Mouse (Mus musculus) heart, postnatal 14 days (tissue): ENCODE measurements at regions not wholly inside any gene's neighbourhood (a gene's known extent, or its start where the extent isn't known, plus 50 kb on each side); places are given as distances from the start of the nearest gene placed in this dataset.

Experiments used
- DNase-seq, 2 experiments: peaks; one replicate each; pipeline ENCODE4 v3.0.0; 2021 to 2022
- intact Hi-C: fragments of 180-260 bp; cut with DNase I; formaldehyde crosslinking; loops from one replicate; pipeline ENCODE4 v1.15.1; 2025

DNA sequence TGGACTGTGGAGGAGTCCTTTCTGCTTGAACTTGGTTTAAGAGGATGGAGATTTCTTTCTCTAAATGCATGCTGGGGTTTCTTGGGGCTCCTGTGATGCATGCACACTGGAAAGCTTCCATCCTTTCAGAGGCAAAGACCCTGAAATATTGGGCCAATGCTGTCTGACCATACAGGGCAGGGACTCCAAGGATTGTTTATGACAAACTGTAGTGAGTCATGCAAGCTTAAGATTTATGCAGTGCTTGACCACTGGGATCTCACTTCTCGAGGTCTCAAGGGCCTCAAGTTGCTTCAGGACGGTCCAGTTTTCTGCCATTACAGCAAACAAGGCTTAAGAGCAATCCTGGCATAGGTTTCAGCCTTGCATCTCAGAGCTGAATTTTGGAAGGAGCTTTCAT lies 229.7 kb upstream of the Plpp4 start:
- intact Hi-C loops = no loop called here
- DNase-seq = no peak

DNA sequence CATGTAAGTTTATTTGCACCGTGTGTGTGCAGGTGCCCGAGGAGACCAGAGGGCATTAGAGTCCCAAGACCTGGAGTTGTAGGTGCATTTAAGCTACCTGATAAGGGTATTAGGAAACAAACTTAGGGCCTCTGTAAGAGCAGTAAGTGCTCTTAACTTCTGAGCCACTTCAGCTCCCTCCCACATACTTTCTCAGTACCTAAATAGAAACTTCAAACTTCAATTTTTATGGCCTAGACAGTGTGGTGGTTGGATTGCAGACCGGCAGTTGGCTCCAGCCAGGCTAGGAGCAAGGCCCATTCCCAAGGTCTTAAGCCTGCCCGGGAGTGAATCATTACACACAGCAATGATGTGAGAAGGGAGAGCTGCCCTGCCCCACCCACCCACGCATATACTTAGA lies 208.8 kb upstream of the Plpp4 start:
- DNase-seq = no peak
- intact Hi-C loops = no loop called here

DNA sequence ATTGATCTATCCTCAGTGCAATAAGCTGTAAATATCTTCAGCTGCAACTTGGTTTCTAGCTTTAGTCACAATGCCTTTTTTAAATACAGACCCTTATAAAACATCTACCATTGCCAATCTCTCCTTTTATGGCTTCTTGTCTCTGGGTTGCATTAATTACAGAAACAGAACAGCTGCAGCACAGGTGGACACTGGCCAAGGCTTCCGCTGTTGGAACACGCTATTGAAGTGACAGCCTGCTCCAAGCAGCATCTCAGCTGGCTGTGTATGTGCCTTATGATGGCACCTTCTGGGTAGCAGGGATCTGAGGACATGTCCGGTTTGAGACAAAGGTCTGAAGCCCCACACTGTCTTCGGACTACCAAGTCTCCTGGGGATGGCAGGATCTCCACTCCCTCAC lies 207.1 kb upstream of the Plpp4 start:
- DNase-seq = peak in 1 of 2 experiments; percentile 15
- intact Hi-C loops = no loop called here

DNA sequence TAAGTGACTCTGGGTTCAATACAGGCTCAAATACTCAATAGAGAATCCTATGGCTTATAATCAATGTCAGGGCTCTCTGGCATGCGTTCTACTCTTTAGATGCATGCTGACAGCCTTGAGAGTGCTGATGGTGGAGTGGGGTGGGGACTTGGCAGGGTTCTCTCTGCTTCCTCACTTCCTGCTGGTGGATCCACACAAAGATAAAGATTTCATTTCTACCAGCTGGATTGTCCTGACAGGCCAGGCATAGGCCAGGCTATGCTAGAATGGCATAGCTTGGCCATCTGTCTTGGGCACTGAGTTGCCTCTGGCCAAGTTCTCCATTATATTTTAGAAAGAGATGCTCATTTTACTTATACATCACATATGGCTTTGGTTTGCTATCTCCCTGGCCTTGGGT lies 206.2 kb upstream of the Plpp4 start:
- intact Hi-C loops = no loop called here

DNA sequence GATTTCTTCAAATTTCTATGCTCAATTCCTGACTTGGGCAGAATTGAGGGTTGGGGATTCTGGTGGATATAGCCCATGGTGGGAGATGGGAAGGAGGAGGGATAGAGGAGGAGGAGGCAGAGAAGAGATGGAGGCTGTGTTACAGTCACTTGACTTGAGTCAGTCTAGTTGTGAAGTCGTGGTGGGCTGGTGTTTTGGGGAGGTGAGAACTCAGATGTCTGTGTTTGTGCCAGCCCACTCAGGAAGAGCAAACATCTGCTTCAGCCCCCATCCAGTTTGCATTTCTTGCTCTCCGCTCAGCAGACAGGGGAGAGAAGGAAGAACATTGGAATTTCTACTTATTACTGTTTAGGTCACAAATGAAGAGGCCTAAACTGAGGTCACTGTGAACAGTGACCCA lies 189.9 kb upstream of the Plpp4 start:
- no peak for DNase-seq

More for the DNA sequence above, 206.2 kb upstream of the Plpp4 start:
- no peak for DNase-seq

DNA sequence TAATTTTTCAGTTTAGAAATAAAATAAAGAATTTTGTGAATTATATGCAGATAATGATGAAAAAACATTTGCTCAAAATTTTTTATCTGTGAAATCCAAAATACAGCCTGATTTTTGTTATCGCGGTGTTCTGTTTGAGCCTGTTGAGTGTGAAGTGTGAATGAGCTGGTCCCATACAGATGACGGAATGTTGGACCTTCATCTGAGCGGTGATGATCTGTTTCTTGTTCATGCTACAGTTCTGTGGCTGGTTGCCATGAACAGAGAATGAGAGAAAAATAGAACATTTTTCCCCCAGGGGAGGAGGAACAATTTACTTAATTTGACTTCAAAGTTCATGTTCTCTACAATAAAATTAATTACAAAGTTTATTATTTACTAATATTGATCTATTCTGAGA lies 188.7 kb upstream of the Plpp4 start:
- intact Hi-C loops = no loop called here
- DNase-seq = no peak

More for the DNA sequence above, 189.9 kb upstream of the Plpp4 start:
- intact Hi-C loops = no loop called here

DNA sequence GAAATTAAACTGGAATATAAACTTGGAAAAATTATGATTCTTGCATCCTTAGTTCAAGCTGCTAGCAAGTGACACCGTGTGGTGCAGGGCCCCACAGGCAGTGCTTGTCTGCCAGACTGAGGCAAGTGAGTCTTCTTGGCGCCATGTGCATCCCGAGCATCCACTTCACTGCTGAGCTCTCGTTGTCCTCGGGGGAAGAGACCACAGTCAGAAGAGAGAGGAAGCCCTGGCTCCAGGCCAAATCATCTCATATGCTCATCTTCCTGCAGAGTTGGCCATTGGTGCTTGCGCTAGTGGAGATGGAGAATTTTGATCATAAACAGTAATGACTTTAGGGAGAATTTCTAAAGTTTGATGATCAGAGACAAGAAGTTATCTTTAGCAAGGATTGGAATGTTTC lies 177.0 kb upstream of the Plpp4 start:
- DNase-seq = no peak
- intact Hi-C loops = no loop called here

DNA sequence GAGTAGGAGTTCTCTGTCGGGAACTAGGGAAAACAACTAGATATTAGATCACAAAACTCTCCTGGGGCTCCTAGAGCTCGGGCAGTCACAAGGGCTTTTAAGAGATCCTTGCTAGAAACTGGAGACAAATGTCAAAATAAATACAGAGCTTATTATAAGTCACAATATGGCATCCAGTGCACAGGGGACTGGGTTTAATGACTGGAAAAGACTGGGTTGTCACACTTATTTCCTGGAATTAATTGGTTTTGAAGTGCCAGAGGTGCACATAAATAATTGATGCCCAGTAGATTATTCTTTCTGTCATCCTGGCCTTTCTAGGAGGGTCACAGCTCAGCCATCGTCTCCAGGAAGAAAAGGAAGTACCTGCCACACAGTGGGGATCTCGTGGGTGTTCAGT lies 165.4 kb upstream of the Plpp4 start:
- DNase-seq = no peak
- intact Hi-C loops = no loop called here

DNA sequence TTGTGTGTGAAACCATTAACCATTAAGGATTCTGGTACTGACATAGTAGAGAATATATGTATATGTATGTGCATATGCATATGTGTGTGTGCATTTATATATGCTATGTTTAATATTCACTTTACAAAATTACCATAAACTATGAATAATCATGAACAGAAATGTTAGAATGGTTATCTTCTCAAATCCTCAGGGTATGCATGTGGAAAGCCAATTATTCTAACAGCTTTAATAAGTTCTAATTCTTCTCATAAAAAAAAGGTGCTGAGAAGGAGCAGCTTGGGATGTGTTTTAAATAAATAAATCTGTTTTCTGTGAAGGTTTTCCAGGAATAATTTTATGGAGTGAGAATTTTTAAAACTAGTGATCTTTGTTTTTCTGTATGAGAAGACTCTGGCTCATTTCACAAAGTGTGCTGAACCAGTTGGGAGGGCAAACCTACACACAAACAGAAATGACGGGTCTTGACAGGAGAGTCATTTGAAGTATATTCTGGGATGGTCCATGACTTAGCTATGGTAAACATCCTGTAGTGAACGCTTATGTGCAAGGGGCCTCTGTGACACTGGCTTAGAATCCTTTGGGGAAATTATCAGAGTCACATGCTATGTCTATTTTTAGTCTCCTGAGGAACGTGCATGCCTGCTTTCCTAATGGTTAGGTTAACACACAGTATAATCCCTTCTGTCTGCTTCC lies 160.3 kb upstream of the Plpp4 start:
- intact Hi-C loops = no loop called here
- DNase-seq = no peak

DNA sequence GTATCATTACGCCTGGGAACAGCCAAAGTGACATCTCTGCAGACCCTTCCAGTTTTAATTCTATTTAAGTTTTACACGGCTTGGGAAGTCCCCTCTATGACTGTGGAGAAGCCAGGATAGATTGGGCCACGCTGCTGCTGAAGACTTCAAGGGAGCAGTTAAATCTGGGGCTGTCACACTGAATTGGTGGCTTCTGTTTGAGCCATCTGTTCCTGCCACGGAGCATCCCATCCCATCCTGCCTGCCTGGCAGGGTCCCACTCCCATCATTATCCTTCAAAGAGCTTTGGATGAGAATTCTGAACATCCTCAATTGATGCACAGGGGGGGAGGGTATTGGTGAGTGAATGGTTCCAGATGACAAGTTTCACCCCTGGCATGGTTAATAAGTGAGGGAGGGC lies 154.4 kb upstream of the Plpp4 start:
- no peak for DNase-seq
- intact Hi-C loops = no loop called here

DNA sequence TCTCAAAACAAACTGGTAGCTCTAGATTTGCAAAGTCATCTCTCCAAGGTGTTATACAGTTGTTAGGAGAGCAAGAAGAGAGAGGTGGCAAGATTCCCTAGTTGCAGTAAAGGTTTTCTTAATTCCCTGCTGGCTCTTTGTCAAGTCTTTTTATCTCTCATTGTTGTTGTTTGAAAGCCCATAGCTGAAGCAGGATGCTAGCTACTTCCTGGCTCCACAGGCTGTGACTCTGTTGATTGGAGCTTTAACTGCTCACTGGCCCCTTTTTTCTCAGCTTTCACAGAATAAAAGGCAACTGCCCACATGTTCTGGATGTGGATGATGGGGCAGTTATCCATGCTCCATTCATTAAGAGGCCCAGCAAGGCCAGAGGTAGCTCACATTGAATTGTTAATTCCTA lies 122.7 kb upstream of the Plpp4 start:
- intact Hi-C loops = no loop called here
- no peak for DNase-seq

DNA sequence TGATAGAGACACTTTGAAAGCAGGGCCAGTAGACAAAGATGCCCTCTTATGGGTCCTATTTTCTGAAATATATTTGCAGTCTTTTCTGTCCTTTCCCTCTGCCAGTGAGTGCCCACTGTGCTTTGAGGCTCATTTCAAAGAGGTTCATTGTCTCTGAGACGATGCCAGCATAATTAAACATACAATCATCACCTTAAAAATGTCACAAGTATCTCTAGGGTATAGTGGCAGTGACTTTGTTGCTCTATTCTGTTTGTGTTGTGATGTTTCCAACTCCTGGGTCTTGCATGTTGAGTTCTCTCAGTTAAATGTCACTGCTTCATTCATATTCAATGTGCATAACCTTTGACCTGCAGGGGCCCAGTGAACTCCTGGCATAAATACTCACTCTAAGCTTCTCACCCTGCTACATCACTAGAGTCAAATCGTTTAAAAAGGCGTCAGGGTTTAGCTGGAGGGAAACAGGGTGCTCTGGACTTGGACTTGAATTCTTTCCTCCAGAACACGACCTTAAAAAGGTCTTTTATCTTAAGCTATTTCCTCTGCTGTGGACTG lies 122.1 kb upstream of the Plpp4 start:
- DNase-seq = no peak
- intact Hi-C loops = no loop called here

DNA sequence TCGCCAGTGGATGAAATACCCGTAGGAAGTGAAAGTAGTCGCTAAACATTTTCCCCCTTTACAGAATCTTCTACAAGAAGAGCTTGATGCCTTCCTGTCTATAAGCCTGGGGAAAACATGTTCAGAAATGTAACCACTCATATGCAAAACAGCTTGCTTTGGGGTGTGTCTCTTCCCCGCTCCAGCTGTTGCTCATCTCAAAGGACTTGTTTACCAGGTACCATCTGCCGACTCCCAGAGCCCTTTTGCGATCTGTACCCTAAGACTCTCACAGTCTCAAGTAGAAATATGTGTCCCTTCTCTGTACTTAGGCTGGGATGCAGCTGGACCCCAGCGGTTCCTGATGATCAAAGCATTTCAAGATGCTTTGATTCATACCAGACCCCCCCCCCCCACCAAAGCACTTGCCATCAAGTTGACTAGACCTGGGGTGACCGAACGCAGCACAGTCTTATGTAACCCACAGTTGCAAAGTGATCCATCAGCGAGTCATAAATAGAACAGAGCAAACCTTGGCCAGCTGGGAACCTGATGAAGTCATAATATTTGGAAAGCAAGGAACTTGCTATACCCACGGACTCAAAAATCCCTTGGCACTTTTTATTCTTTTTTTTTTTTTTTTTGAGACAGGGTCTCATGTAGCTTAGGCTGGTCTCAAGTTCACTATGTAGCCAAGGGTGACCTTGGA lies 119.4 kb upstream of the Plpp4 start:
- DNase-seq = no peak
- intact Hi-C loops = no loop called here

DNA sequence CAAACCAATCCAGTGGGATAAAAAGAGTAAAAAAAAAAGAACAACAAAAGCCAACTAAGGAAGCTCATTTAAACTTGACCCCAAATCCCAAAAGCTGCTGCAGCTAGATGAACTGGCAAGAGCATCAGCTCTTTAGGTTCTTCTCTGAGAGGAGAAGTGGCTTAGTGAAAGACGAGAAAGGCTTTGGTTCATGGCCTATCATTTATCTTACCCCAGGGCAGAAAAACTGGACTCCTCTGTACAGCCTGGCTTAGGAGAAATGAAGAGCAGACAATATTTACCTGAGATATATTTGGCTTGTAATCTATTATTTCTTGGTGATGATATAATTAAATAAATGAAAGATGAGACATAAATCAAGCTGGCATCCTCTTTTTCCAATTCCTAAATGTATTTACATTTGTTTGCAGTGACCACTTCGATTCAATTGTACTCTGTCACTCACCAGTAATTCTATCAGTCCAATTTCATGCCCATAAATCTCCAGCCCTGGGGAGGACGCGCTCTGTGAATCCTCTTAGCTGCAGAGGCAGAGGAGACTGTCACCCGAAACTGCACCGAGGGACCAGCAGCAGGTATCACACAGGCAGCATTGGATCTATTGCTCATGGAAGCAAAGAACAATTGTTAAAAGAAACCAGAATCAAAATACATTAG lies 114.8 kb upstream of the Plpp4 start:
- intact Hi-C loops = no loop called here
- DNase-seq = no peak

DNA sequence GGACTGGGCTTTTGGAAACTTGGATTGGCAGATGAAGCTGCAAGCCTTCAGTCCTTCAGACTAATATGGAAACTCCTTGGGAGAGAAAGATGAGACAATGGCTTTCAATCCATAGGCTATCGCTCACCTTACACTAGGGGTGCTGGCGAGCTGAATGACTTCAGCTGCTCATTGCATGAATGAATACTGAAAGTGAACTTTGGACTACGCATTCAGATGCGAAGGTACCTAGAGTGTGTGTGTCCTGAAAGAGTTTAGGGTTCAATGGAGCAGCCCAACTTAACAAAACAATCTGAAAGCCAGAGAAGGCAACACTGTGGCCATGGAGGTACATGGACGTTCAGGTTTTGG lies 114.3 kb upstream of the Plpp4 start:
- intact Hi-C loops = no loop called here
- DNase-seq = no peak

DNA sequence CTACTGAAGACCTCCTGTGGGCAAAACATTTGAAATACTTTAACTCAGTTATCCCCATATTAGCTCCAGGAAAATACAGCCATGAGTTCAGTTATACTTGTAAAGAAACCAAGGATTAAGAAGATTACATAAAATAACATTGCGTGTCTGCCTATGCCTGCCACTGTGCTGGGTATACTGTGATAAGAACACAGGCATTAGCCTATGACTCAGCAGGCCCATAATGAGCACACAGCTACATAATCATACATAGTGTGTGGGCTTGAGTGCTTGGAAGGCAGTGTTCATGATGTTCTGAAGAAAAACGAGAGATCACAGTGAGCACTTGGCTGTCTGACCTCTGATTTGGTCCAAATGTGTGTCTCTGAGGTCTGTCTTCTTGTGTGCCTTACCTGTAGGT lies 101.3 kb upstream of the Plpp4 start:
- intact Hi-C loops = no loop called here
- no peak for DNase-seq

DNA sequence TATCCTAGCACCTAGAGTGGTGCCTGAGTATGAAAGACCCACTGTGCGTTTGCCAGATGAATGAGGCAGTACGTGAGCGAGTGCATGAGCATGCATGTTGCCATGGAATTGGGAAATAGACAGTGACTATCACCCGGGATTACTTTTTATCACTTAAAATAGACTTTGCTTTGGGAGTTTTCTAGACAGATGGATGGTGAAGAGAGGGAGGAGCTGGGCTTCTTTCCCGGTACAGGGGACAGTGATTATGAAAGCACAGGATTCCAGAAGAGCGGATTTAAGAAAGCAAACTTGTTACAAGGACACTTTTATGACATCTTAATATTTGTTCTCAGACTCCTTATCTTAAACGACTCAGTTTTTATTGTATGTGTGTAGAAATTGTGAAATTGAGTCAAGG lies 86.9 kb upstream of the Plpp4 start:
- intact Hi-C loops = no loop called here
- DNase-seq = no peak

DNA sequence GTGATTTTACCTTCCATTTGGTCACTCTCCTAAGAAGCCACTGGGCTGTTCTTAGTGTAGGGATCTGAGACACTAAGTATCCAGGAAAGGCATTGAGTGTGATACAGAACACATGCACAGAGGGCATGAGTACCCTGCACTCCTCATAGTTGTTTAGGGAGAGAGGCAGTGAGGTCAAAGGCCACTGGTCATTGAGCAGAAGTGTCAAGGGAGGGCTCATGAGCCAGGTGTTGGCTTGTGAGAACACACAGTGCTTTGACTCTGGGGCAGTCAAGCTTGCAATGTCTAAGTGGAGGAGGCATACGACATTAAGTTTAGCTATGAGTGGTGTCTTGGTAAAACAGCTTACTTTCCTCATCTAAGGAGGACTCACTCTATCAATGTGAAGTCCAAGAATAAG lies 65.9 kb upstream of the Plpp4 start:
- DNase-seq = no peak
- intact Hi-C loops = no loop called here

DNA sequence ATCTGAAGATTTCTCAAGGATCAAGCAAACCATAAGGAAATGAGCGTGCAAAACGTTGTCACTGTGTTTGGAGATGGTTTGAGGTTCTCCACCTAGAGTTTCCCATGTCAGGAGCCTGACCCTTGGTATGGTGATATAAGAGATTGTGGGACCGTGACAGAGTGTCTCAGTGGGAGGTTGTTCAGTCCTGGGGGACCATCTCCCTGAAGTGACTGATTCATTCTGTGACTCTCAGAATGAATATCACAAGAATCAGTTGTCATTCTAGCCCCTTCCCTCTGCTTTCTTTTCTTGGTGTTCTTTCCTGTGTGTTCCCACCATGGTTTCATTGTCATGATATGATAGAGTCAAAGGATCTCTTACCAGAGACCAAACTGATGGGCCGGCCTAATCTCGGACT lies 49.8 kb upstream of the Plpp4 start:
- no peak for DNase-seq
- intact Hi-C loops = no loop called here
